Mouse (Mus musculus) embryonic facial prominence, embryonic 13.5 days (tissue): ENCODE data around the gene Crim1. TPM values are rescaled to one million over a fixed set of nuclear protein-coding genes. Genes with fewer than 3 reads are reported as not detected.

Experiments
- ATAC-seq: fragments of 200-750 bp; cut with Nextera tagmentation; 2 replicates; pipeline ENCODE4 v1.8.0; 2017; ENCODE audit warnings: low read depth; ENCODE audit not compliant: insufficient number of reproducible peaks, insufficient read depth, low FRiP score, low TSS enrichment
- H3K27ac ChIP-seq: fragments of 300-500 bp; sonication (generic); 2 replicates; pipeline ENCODE4 v1.5.1; 2015; ENCODE audit warnings: moderate library complexity, mild to moderate bottlenecking, inconsistent platforms
- H3K27me3 ChIP-seq: fragments of 300-500 bp; sonication (generic); 2 replicates; pipeline ENCODE4 v1.6.1; 2015; ENCODE audit warnings: mild to moderate bottlenecking, inconsistent platforms
- H3K36me3 ChIP-seq: fragments of 300-500 bp; sonication (generic); 2 replicates; pipeline ENCODE4 v1.6.1; 2015; ENCODE audit warnings: mild to moderate bottlenecking, inconsistent platforms
- H3K4me1 ChIP-seq: fragments of 300-500 bp; sonication (generic); 2 replicates; pipeline ENCODE4 v1.6.1; 2015; ENCODE audit warnings: inconsistent platforms
- H3K4me2 ChIP-seq: fragments of 300-500 bp; sonication (generic); 2 replicates; pipeline ENCODE4 v1.6.1; 2015; ENCODE audit warnings: moderate library complexity, mild to moderate bottlenecking, inconsistent platforms
- H3K4me3 ChIP-seq: fragments of 300-500 bp; sonication (generic); 2 replicates; pipeline ENCODE4 v1.5.1; 2015; ENCODE audit warnings: mild to moderate bottlenecking, inconsistent platforms
- H3K9ac ChIP-seq: fragments of 300-500 bp; sonication (generic); 2 replicates; pipeline ENCODE4 v1.6.1; 2015; ENCODE audit warnings: mild to moderate bottlenecking, inconsistent platforms
- H3K9me3 ChIP-seq: fragments of 300-500 bp; sonication (generic); 2 replicates; pipeline ENCODE4 v1.6.1; 2016; ENCODE audit warnings: inconsistent platforms
- WGBS: fragments of 180-500 bp; shearing (Covaris S2); methylation state at CpG from one replicate; pipeline ENCODE4 v1.1.7; 2015; ENCODE audit warnings: mixed read lengths; 5-methylcytosine and 5-hydroxymethylcytosine counted together
- polyA plus RNA-seq: library from polyadenylated mRNA; unstranded; fragments of >200 nt; fragmentation: Nextera tagmentation; extraction: Ambion mirVana; gene quantifications from 2 replicates; pipeline ENCODE4 v1.2.1, GENCODE M21; 2015

The Crim1 gene
- polyA plus RNA-seq, 1 experiment from 2014 or later = 6.5 TPM

DNA sequence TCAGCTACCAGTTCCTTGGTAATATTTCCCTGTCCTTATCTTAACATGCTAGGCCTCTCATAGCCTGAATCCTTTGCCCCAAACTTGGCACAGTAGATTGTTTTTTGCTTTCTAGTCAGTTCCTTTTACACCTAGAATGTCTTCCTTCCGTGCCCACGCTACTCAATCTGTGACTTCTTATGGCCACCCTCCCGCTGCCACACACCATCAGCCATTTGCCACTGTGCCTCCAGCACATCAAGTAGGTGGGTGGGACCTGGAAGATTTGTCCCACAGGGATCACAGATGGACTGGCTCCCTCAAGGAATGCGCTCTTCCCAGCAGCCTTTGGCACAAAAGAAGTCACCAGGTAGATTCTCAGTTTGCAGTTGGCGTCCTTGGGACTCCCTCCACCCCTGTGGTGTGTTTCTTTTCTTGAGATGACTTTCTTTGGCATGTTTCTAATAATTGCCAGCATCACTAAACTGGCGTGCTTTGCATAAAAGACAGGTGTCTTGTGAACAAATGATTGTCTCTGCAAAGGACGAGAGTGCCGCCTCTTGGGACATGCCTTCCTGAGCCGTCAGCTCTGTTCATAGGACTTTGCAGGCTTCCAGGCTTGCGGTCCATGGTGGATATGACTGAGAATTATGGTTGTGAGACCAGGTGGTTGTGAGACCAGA lies 92.9 kb downstream of the Crim1 start:
- peaks cover 11% of the 10 kb centered on the region for H3K36me3 ChIP-seq
- 92% methylated on average over 10 of the region's 10 CpGs for WGBS
- no peak overlapping the region for H3K27ac ChIP-seq
- no peak overlapping the region for H3K9ac ChIP-seq
- no peaks in the 10 kb centered on the region for H3K9me3 ChIP-seq
- peaks cover 3% of the 10 kb centered on the region; the same call in 1 of the 2 replicates for H3K4me1 ChIP-seq
- ATAC-seq = no peak
- H3K4me2 ChIP-seq = no peak overlapping the region
- no peak overlapping the region for H3K4me3 ChIP-seq
- H3K27me3 ChIP-seq = no peaks in the 10 kb centered on the region

DNA sequence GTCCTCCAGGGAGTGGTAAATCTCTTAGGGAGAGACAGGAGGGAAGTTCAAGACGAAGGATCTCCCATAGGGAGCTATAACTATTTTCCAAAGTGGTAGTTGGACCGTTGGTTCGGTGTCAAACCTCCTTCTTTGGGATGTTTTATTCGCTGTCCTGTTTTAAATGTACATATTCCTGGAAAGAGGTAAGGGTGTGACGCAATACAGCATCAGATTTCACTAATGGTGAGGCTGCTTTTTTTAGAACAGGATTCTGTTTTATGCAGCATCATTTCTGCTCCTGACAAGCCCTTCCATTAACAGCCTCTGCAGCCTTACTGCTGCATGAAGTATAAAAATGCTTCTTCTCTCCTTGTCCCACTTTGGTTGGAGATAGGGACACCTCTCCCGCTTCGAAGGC lies 95.9 kb downstream of the Crim1 start:
- Histone ChIP-seq H3K4me3 (no peak overlapping the region), H3K36me3 (peaks cover 15% of the 10 kb centered on the region), H3K9ac (no peak overlapping the region), H3K4me2 (no peak overlapping the region), H3K27me3 (no peaks in the 10 kb centered on the region), H3K4me1 (peaks cover 12% of the 10 kb centered on the region), H3K9me3 (no peaks in the 10 kb centered on the region), H3K27ac (no peak overlapping the region)
- WGBS = 82% methylated on average over 7 of the region's 7 CpGs
- no peak for ATAC-seq

DNA sequence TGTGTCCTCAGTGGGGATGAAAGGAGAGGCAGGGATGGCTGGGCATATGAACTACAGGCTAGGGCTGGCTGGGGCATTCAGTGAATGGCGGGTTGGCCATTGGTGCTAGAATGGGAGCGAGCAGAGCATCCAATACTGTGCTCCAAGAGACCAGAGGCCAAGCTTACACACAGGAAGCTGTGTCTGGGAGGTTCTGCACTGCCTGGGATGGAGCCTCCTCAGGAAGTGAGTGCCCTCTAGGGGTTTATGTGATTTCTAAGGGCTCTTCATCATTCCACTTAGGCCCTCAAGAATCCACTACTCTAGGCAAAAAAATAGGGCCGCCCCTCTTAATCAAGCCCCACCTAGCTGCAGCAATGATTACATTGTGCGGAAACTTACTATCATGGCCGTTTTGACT lies 98.1 kb downstream of the Crim1 start:
- peaks cover 15% of the 10 kb centered on the region for H3K36me3 ChIP-seq
- ATAC-seq = no peak

DNA sequence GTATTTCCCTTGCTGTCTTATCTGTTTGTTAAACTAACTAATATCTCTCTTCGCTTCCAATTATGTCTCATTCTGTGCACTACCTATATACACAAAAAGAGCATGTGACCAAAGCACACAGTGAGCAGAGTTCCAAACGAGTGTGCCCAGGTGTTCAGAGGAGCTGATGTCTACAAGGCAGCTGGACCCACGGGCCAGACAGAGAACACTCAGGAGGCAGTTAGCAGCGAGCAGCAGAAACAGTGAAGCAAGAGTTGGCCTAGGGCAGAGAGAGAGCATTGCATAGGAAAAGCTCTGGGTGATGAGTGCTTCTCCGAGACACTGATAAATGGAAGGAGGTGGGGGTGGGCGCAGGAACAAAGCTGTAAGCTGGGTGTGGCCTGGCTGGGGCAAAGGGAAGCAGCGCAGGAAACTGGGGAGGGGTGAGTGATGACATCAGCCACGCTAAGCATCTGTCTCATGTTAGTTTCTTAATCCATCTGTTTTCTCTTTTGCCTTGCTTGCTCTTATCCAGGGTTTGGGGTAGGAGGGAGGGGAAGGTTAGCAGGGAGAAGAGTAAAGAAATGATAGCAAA lies 99.0 kb downstream of the Crim1 start:
- no peak overlapping the region for H3K4me3 ChIP-seq
- ATAC-seq = peak; percentile 35; the same call in 1 of the 2 replicates
- no peak overlapping the region for H3K4me2 ChIP-seq
- H3K36me3 ChIP-seq = peaks cover 18% of the 10 kb centered on the region
- no peaks in the 10 kb centered on the region for H3K27me3 ChIP-seq
- peaks cover 9% of the 10 kb centered on the region for H3K4me1 ChIP-seq
- H3K27ac ChIP-seq = no peak overlapping the region
- no peaks in the 10 kb centered on the region for H3K9me3 ChIP-seq
- 29% methylated on average over 8 of the region's 8 CpGs for WGBS
- no peak overlapping the region for H3K9ac ChIP-seq

More for the DNA sequence above, 98.1 kb downstream of the Crim1 start:
- Histone ChIP-seq H3K27me3 (no peaks in the 10 kb centered on the region), H3K9ac (no peak overlapping the region), H3K4me2 (no peak overlapping the region), H3K4me1 (peaks cover 9% of the 10 kb centered on the region), H3K4me3 (no peak overlapping the region), H3K9me3 (no peaks in the 10 kb centered on the region), H3K27ac (no peak overlapping the region)
- 75% methylated on average over 5 of the region's 5 CpGs for WGBS

DNA sequence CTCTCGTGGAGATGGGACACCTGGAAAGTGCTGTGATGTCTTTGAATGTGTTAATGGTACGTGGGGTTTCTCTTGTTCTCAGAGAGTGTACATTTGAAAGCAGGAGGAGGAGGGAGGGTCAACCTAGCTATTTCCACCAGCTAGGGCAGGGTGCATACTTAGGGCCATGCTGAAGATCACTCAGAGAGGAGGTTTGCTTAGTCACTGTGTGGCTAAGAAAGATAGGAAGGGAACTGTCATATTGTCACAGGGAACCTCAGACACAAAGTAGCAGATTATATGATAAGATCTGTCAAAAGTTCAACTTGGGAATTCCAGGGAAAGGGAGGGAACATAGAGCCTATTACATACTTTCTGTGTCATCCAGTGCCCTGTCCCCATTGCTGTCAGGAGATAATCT lies 103.0 kb downstream of the Crim1 start:
- H3K36me3 ChIP-seq = peaks cover 33% of the 10 kb centered on the region
- H3K9me3 ChIP-seq = no peaks in the 10 kb centered on the region
- no peak for ATAC-seq
- no peak overlapping the region for H3K4me2 ChIP-seq
- no peak overlapping the region for H3K27ac ChIP-seq
- H3K4me3 ChIP-seq = no peak overlapping the region
- H3K27me3 ChIP-seq = no peaks in the 10 kb centered on the region
- WGBS = 85% methylated on average over 2 of the region's 2 CpGs
- peaks cover 9% of the 10 kb centered on the region for H3K4me1 ChIP-seq
- no peak overlapping the region for H3K9ac ChIP-seq

DNA sequence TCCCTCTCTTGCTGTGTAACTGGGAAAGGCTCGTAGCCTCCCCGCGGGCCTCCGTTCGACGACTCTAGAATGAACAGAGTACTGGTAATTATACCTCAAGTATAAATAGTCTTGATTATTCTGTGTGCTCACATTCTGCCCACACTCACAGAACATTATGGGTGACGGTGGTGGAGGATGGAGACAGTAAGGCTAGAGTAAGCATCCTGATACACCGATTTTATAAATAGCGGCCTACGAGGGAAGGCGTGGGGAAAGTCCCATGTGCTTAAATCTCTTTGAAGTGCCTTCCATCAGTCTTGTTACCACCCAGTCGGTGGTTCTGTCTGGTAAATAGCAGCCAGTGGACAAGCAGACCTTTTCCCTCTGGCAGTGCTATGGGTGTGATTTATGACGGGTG lies 104.0 kb downstream of the Crim1 start:
- Histone ChIP-seq H3K4me2 (no peak overlapping the region), H3K27me3 (no peaks in the 10 kb centered on the region), H3K4me3 (no peak overlapping the region), H3K9me3 (no peaks in the 10 kb centered on the region), H3K4me1 (peaks cover 6% of the 10 kb centered on the region), H3K27ac (no peak overlapping the region), H3K36me3 (peaks cover 36% of the 10 kb centered on the region), H3K9ac (no peak overlapping the region)
- no peak for ATAC-seq
- 86% methylated on average over 13 of the region's 13 CpGs for WGBS

DNA sequence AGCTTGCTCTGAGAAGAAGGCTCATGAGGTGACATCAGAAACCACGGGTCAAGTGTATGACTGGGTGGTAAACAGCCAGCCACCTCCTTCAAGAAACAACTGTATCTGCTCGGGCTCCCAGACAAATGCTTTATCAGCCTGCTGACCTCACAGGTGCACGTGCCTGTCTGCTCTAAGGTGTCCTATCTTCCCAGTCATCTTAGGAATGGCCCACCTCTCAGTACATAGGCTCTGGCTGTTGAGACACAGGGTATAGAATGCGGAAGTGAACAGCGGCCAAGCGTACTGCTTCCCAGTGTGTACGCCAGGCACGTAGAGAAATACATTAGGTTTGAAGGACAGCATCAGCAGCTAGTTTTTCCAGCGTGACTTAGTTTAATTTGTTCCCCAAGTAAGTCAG lies 106.4 kb downstream of the Crim1 start:
- Histone ChIP-seq H3K4me1 (no peaks in the 10 kb centered on the region), H3K36me3 (peaks cover 31% of the 10 kb centered on the region), H3K4me2 (no peak overlapping the region)

DNA sequence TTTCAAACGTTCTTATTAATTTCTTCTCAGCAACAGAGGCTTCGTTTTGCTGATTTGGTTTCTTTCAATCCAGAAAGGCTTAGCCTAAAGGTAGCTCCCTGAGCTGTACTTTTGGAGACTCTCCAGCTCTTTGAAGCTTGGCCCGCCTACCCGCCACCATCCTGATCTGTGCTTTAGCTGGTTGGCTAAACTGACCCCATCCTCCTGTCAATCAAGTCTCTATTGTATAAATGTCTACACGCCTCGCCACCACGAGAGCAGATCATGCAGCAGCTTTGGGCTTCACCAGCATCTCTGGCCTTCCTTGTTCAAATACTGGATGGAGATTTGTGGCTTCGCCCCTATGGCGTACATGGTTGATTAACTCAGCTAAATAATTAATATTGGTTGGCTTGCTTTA lies 108.2 kb downstream of the Crim1 start:
- no peak for ATAC-seq
- Histone ChIP-seq H3K27ac (no peak overlapping the region), H3K9ac (no peak overlapping the region), H3K27me3 (no peaks in the 10 kb centered on the region), H3K9me3 (no peaks in the 10 kb centered on the region), H3K36me3 (peaks cover 26% of the 10 kb centered on the region), H3K4me3 (no peak overlapping the region), H3K4me1 (no peaks in the 10 kb centered on the region), H3K4me2 (no peak overlapping the region)
- 90% methylated on average over 9 of the region's 9 CpGs for WGBS

More for the DNA sequence above, 106.4 kb downstream of the Crim1 start:
- no peak overlapping the region for H3K27ac ChIP-seq
- ATAC-seq = no peak
- no peaks in the 10 kb centered on the region for H3K27me3 ChIP-seq
- no peaks in the 10 kb centered on the region for H3K9me3 ChIP-seq
- H3K4me3 ChIP-seq = no peak overlapping the region
- WGBS = 93% methylated on average over 9 of the region's 9 CpGs
- H3K9ac ChIP-seq = no peak overlapping the region

DNA sequence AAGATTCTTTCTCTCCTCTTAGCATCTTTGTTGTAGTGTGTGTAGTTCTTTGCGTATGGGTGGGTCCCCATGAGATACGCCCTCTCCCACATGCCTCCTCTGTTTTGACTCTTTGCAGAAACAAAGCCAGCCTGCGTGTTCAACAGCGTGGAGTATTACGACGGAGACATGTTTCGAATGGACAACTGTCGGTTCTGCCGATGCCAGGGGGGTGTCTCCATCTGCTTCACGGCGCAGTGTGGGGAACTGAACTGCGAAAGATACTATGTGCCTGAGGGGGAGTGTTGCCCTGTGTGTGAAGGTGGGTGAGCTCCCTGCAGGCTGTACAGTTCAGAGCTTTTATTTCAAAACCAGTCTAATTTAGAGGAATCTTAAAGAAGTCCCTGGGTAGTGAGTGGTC lies 113.0 kb downstream of the Crim1 start:
- H3K4me3 ChIP-seq = no peak overlapping the region
- H3K9me3 ChIP-seq = no peaks in the 10 kb centered on the region
- no peaks in the 10 kb centered on the region for H3K27me3 ChIP-seq
- no peaks in the 10 kb centered on the region for H3K4me1 ChIP-seq
- no peak overlapping the region for H3K27ac ChIP-seq
- 81% methylated on average over 12 of the region's 12 CpGs for WGBS
- no peak for ATAC-seq
- H3K36me3 ChIP-seq = peaks cover 36% of the 10 kb centered on the region
- no peak overlapping the region for H3K4me2 ChIP-seq
- H3K9ac ChIP-seq = no peak overlapping the region

DNA sequence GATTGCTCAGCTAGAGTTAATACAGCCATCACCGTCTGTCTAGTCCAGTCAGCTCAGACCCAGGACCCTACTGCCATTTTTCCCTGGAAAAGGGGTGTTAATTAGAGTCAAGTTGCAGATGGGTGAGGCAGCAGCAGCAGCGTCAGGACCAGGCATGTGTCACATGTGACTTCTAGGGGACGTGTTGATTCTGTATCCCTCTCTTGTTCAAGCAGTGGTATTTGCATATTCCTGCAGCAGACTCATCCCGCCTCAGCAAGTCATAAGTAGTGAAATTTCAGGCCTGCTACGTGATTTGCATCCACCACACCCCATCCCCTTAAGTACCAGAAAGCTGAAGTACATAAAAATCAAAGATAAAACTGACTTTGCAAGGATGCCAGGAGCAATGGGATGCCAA lies 113.6 kb downstream of the Crim1 start:
- 67% methylated on average over 5 of the region's 5 CpGs for WGBS
- no peak overlapping the region for H3K4me3 ChIP-seq
- peaks cover 33% of the 10 kb centered on the region for H3K36me3 ChIP-seq
- H3K27me3 ChIP-seq = no peaks in the 10 kb centered on the region
- H3K27ac ChIP-seq = no peak overlapping the region
- H3K9ac ChIP-seq = no peak overlapping the region
- no peaks in the 10 kb centered on the region for H3K4me1 ChIP-seq
- no peak overlapping the region for H3K4me2 ChIP-seq
- H3K9me3 ChIP-seq = no peaks in the 10 kb centered on the region
- ATAC-seq = no peak

DNA sequence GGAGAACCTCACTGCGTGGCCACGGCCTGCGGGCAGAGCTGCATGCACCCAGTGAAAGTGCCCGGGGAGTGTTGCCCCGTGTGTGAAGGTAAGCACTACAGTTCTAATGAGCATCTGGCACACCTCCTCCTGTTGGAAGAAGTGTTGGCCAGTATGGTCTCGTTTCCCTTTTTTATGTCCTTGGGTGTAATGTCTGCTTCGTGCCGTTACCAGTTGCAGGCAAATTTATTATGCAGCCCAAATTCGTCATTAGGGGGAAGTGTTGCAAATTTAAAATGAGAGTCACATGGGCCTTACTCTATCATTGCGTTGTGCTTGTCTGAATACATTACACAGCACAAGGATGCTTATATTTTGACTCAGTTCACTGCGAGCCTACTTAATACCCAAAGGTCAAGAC lies 115.6 kb downstream of the Crim1 start:
- Histone ChIP-seq H3K27ac (no peak overlapping the region), H3K4me1 (no peaks in the 10 kb centered on the region), H3K4me2 (no peak overlapping the region), H3K27me3 (no peaks in the 10 kb centered on the region), H3K9ac (no peak overlapping the region), H3K36me3 (peaks cover 37% of the 10 kb centered on the region), H3K9me3 (no peaks in the 10 kb centered on the region), H3K4me3 (no peak overlapping the region)
- 89% methylated on average over 11 of the region's 11 CpGs for WGBS
- ATAC-seq = no peak

DNA sequence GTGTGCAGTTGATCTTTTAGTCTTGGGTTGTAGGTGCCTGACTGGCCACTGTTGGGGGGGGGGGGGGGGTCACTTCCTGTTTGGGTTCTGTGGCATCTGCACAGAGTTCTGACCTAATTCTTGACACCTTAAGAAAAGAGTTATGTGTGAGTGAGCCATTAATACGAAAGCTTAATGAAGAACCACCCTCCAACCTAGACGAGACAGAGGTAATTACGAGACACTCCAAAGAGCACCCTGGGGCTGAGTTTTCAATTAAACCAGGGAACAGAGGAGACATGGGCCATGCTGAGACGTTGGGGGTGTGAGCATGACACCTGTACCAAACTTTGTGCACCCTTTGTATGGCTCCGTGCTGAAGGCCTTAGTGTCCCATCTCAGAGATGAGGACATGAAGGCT lies 117.3 kb downstream of the Crim1 start:
- H3K36me3 ChIP-seq = peaks cover 37% of the 10 kb centered on the region
- ATAC-seq = no peak
- no peaks in the 10 kb centered on the region for H3K27me3 ChIP-seq
- no peak overlapping the region for H3K4me3 ChIP-seq
- no peaks in the 10 kb centered on the region for H3K9me3 ChIP-seq
- WGBS = 71% methylated on average over 5 of the region's 5 CpGs
- no peak overlapping the region for H3K4me2 ChIP-seq
- peaks cover 3% of the 10 kb centered on the region; the same call in 1 of the 2 replicates for H3K4me1 ChIP-seq
- H3K27ac ChIP-seq = no peak overlapping the region
- H3K9ac ChIP-seq = no peak overlapping the region
